Mouse (Mus musculus): Measurements from ENCODE around the gene Lrpprc. TPM values are rescaled to one million over a fixed set of nuclear protein-coding genes. Genes with fewer than 3 reads are reported as not detected.

The Lrpprc gene
- polyA plus RNA-seq, 1 experiment from 2014 or later, result 56.7 TPM

DNA sequence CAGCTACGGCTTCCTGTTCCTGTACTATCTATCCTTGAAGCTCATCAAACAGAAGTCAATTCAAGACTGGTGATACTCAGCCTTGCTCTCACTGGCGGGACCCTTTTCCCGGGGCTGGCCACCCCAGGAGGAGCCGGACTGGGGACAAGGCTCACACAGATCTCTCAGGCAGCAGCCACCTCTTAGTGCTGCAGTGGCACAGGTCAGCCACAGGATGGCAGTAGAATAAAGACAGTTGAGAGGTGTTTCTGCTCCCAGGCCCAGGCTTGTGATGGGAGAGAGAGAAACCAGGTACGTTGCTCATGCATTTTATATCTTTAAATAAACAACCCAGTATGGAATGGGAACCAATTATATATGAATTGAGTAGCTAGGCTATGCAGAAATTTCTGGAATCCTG lies 91.9 kb downstream of the Lrpprc start:
- Histone ChIP-seq H3K9me3 (no peaks in the 10 kb centered on the region), H3K27me3 (replicated peaks; ENCODE audit: low read depth, poor library complexity, severe bottlenecking) (peaks cover 8% of the 10 kb centered on the region; the same call in 1 of the 2 replicates), H3K4me1 (peaks cover 37% of the 10 kb centered on the region), H3K36me3 (replicated peaks) (peaks cover 2% of the 10 kb centered on the region; the same call in 1 of the 2 replicates), H3K4me3 (no peak overlapping the region), H3K27ac (replicated peaks) (no peak overlapping the region)
- WGBS, result 28% methylated on average over 5 of the region's 5 CpGs
- DNase-seq (ENCODE audit: low spot score), result peak; percentile 72

DNA sequence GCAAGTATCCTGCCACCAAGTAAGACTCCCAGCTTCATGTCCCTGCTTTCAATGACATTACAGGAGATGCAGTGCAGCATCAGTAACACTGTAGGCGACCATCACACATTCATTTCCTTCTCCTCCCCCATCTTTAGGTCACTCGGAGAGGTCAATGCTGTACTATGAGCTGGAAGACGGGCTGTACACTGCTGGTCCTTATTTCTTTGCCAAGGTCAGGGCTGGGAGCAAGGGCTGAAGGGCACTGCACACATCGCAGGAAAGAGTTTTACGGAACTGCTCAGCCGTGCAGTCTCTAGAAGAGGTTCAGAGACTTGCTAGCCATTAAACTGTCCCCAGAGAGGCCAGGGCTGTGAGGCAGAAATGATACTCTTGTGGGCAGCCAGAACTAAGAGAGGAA lies 94.1 kb downstream of the Lrpprc start:
- Histone ChIP-seq H3K27me3 (replicated peaks; ENCODE audit: low read depth, poor library complexity, severe bottlenecking) (peaks cover 8% of the 10 kb centered on the region; the same call in 1 of the 2 replicates), H3K4me1 (peaks cover 25% of the 10 kb centered on the region), H3K9me3 (no peaks in the 10 kb centered on the region), H3K36me3 (replicated peaks) (no peaks in the 10 kb centered on the region), H3K27ac (replicated peaks) (no peak overlapping the region), H3K4me3 (no peak overlapping the region)
- WGBS, result 61% methylated on average over 6 of the region's 6 CpGs
- DNase-seq (ENCODE audit: low spot score), result no peak

DNA sequence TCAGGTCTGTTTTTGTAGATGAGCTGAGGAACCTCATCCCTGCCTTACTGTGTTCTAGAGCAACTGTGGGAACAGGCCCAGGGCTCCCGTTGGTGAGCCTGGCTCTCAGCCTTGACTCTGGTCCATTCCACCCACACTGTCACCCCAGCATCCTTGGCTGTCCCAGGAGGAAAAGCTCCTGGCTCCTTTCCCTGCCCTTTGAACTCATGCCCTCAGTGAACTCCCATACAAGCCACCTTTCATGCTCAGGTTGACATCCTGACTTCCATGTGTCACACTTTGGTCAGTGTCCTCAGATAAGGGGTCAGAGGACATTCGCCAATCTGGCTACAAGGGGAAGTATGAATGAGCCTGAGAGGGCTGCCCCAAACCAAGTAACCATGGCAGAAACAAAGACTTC lies 96.8 kb downstream of the Lrpprc start:
- Histone ChIP-seq H3K27ac (replicated peaks) (no peak overlapping the region), H3K27me3 (replicated peaks; ENCODE audit: low read depth, poor library complexity, severe bottlenecking) (peaks cover 8% of the 10 kb centered on the region; the same call in 1 of the 2 replicates), H3K9me3 (no peaks in the 10 kb centered on the region), H3K4me3 (no peak overlapping the region), H3K4me1 (peaks cover 27% of the 10 kb centered on the region), H3K36me3 (replicated peaks) (no peaks in the 10 kb centered on the region)
- no peak for DNase-seq (ENCODE audit: low spot score)
- 77% methylated on average over 2 of the region's 2 CpGs for WGBS

DNA sequence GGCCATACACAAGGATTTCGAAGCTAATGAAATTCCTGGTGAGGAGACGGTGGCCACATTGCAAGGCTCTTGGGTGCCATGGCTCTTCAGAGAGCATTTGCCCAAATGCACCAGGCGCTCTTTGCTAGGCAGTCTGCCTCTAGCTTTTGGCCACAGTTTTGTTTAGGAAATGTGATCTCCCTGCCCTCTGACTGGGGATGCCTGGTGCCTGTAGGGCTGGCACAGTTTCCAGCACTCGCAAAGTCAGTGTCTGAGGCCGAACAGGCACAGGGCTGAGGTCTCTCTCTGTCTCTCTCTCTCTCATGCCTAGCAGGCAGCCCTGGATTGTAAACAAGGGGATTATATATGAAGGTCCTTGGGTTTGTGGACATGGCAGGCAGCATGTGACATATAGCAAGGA lies 100.5 kb downstream of the Lrpprc start:
- H3K9me3 ChIP-seq, result no peaks in the 10 kb centered on the region
- DNase-seq (ENCODE audit: low spot score), result no peak
- H3K27ac ChIP-seq (replicated peaks), result peak overlapping the region; percentile 49; the same call in 1 of the 2 replicates
- 0 out of 2 replicates have a peak, but pooled peaks cover 1% of the 10 kb centered on the region for H3K27me3 ChIP-seq (replicated peaks; ENCODE audit: low read depth, poor library complexity, severe bottlenecking)
- H3K4me1 ChIP-seq, result peaks cover 30% of the 10 kb centered on the region
- H3K36me3 ChIP-seq (replicated peaks), result no peaks in the 10 kb centered on the region
- 70% methylated on average over 5 of the region's 5 CpGs for WGBS
- H3K4me3 ChIP-seq, result no peak overlapping the region

DNA sequence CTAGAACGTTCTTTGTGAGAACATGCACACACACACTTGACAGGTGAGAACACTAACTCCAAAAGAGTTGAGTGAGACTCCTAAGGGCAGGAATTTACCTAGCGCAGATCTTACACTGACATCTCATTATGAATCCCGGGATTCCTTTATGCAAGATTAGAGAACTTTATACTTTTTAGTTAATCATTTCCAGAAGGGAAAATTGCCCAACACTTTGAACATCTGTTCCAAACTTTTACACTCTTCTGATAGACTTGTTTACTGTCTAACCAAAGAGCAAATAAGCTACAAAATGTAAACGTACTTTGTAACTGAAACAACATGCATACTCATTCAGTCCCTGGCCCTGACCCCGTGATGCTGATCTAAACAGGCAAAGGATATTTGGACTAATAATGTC lies 101.3 kb downstream of the Lrpprc start:
- Histone ChIP-seq H3K9me3 (no peaks in the 10 kb centered on the region), H3K27ac (replicated peaks) (no peak overlapping the region), H3K36me3 (replicated peaks) (no peaks in the 10 kb centered on the region), H3K4me1 (peaks cover 38% of the 10 kb centered on the region), H3K4me3 (no peak overlapping the region), H3K27me3 (replicated peaks; ENCODE audit: low read depth, poor library complexity, severe bottlenecking) (no peaks in the 10 kb centered on the region)
- WGBS, result 76% methylated on average over 5 of the region's 5 CpGs
- DNase-seq (ENCODE audit: low spot score), result no peak

DNA sequence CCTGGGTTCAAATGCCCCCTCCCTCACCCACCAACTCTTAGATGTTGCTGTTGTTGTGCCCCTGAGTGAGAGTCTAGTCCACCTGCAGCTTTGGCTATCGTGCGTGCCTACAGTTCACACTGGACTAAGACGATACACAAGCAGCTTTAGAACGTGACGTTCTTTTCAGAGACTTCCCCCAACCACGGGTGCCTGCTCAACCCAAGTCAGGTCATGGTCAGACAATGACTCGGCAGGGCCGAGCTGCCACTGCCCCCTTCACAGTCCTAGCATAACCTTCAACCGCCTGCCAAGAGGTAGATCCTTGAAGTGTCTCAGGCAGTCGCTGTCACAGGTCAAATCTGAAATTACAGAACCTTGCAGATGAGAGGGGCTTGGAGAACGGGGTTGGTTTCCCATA lies 101.8 kb downstream of the Lrpprc start:
- Histone ChIP-seq H3K27ac (replicated peaks) (peak overlapping the region; percentile 72; the same call in 1 of the 2 replicates), H3K9me3 (no peaks in the 10 kb centered on the region), H3K27me3 (replicated peaks; ENCODE audit: low read depth, poor library complexity, severe bottlenecking) (no peaks in the 10 kb centered on the region), H3K4me3 (no peak overlapping the region), H3K4me1 (peaks cover 43% of the 10 kb centered on the region), H3K36me3 (replicated peaks) (no peaks in the 10 kb centered on the region)
- no peak for DNase-seq (ENCODE audit: low spot score)
- WGBS, result 89% methylated on average over 11 of the region's 11 CpGs

DNA sequence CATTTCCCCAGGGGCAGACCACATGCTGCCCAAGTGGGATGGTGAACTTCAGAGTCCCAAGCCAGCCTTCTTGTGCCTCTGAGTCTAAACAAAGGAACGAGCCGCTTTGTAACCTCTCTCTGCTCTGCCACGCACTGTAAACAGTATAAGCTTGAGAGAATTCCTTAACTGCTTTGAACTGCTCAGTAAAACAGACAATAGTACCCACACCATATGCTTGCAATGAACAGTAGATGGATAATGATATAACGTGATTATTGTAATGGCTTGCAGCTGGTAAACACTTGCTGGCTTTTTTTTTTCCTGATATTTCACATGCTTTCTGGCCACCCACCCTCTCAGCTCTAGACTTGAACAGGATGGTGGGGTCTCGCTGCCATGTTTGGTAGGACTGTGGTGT lies 102.6 kb downstream of the Lrpprc start:
- Histone ChIP-seq H3K9me3 (no peaks in the 10 kb centered on the region), H3K27ac (replicated peaks) (peak overlapping the region; percentile 72), H3K27me3 (replicated peaks; ENCODE audit: low read depth, poor library complexity, severe bottlenecking) (no peaks in the 10 kb centered on the region), H3K4me1 (peaks cover 48% of the 10 kb centered on the region), H3K36me3 (replicated peaks) (no peaks in the 10 kb centered on the region), H3K4me3 (no peak overlapping the region)
- 57% methylated on average over 5 of the region's 5 CpGs for WGBS
- no peak for DNase-seq (ENCODE audit: low spot score)

DNA sequence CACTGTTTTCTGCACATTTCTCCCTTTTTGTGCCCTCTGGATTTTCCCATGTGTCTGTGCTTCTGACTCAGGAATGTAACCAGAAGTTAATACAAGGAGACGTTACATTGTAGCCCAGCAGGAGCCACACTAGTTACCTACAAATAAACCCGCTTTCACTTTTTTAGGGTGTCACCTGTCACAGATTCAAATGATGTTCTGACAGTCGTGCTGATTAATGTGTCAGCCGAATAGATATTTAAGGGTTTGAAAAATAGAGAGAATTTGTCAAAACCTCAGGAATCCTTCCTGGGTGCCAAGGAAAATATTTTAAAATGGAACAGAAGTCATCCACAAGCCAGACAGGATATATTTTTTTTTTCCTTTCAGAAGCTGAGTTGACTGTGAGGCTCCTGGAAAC lies 105.3 kb downstream of the Lrpprc start:
- H3K9me3 ChIP-seq, result no peaks in the 10 kb centered on the region
- H3K4me1 ChIP-seq, result peaks cover 42% of the 10 kb centered on the region
- H3K36me3 ChIP-seq (replicated peaks), result no peaks in the 10 kb centered on the region
- DNase-seq (ENCODE audit: low spot score), result no peak
- H3K27ac ChIP-seq (replicated peaks), result 0 out of 2 replicates have a peak overlapping the region, but pooled peaks have one; percentile 15
- WGBS, result 82% methylated on average over 4 of the region's 4 CpGs
- no peaks in the 10 kb centered on the region for H3K27me3 ChIP-seq (replicated peaks; ENCODE audit: low read depth, poor library complexity, severe bottlenecking)
- H3K4me3 ChIP-seq, result no peak overlapping the region

DNA sequence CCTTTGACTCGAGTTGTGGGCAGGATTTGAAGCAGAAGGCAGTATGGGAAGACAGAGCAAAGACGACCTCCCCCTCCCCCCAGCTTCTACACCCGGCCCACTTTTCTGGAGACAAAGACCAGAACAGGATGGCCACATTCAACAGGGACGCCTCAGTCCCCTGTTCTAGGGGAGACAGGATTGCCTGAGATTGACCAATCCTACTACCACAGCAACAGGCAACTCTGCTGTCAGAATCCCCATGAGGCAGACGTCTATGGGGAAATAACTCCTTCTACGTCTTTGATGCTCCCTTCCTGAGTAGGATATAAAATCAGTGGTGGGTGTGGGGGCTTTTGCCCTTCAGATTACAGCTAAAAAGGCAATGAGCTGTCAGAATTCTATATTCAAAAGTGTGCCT lies 106.3 kb downstream of the Lrpprc start:
- Histone ChIP-seq H3K9me3 (no peaks in the 10 kb centered on the region), H3K4me1 (peaks cover 34% of the 10 kb centered on the region), H3K4me3 (no peak overlapping the region), H3K27ac (replicated peaks) (peak overlapping the region; percentile 11; the same call in 1 of the 2 replicates), H3K27me3 (replicated peaks; ENCODE audit: low read depth, poor library complexity, severe bottlenecking) (no peaks in the 10 kb centered on the region), H3K36me3 (replicated peaks) (no peaks in the 10 kb centered on the region)
- DNase-seq (ENCODE audit: low spot score), result no peak
- 57% methylated on average over 6 of the region's 6 CpGs for WGBS

DNA sequence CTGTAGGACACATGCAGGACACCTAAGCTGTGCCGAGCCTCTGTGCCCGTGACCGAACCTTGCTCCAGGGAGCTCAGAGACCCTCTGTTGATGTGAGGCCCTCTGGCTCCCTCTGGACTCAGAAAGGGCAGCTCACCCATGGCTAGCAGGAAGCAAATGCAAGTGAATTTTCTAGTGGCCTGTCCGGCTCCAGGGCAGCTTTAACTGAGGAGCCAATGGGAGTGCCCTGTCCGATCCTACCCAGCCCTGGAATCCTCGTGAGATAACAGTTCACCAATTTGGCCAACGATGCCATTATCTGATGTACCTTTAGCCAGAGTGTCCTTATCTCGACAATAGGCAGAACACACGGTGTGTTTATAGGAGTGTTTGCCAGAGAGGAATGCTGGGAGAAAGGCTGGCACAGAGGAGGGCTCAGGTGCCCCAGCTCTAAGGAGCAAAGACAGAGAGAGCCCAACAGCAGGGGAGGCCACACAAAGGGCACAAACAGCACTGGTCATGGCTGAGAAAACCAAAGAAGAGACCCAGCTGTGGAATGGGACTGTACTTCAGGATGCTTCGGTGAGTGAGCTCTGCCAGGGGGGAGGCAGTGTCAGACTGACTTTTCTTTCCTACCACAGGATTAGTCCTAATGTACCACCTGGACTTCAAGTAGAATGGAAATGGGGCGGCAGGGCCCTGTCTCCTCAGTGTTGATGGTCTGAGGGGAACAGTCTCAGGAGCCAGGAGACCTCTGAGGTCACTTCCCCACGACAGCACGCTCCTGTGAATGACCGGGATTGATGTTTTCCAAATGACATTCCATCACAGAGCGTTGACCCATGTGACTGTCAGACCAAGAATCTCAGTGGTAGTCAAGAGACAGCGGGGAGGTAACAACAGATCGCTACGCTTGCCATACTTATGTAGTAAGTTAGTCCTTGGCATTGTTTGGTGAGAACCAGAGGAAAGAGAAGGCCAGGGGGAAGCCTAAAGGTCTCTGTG lies 107.6 kb downstream of the Lrpprc start, which contains the start of gene Abcg5:
Gene Abcg5, minus strand, starts transcription at position 278 of the 984 bp plus-strand sequence.
- Histone ChIP-seq H3K27me3 (replicated peaks; ENCODE audit: low read depth, poor library complexity, severe bottlenecking) (no peaks in the 10 kb centered on the region), H3K27ac (replicated peaks) (no peak within 1 kb of the TSS), H3K4me3 (no peak within 1 kb of the TSS), H3K36me3 (replicated peaks) (no peaks in the 10 kb centered on the region), H3K4me1 (peaks cover 28% of the 10 kb centered on the region), H3K9me3 (no peaks in the 10 kb centered on the region)
- DNase-seq (ENCODE audit: low spot score), result no peak
- WGBS, result 76% methylated on average over 18 of the region's 18 CpGs

DNA sequence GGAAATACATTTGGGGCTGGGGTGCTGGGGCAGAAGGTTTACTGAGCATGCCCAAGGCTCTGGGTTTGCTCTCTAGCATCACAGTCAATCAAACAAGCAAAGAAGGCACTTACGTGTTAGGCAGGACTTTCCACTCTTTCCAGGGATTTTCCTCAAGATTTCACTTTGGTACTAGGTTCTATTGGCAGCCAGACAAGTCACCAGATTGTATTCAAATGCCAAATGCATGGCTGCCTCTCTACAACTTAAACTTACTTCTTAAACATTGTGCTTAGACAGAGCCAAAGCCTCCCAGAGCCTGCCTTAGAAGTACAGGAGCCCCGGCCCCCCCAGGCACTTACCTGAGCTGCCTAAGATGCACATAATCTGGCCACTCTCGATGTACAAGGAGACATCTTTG lies 108.9 kb downstream of the Lrpprc start:
- 78% methylated on average over 3 of the region's 3 CpGs for WGBS

DNA sequence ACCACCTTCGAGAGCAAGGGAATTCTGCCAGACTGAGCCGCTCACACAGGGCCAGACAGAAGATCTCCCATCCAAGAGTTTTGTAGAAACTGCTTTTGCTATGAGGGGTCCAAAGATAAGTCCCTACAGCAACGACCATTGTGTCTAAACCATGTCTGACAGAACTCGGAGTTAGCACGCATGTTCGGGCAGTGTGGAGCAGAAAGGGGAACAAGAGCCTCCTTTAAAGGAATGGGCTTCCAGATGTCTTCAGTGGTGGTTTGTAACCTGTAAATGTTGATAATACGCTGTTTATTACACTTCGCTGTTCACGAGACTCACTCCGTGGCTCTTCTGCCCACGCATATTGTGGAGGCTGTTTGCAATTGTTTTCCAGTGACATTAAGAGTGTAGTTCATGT lies 113.0 kb downstream of the Lrpprc start:
- Histone ChIP-seq H3K4me3 (no peak overlapping the region), H3K27ac (replicated peaks) (no peak overlapping the region), H3K27me3 (replicated peaks; ENCODE audit: low read depth, poor library complexity, severe bottlenecking) (peaks cover 24% of the 10 kb centered on the region), H3K36me3 (replicated peaks) (no peaks in the 10 kb centered on the region), H3K9me3 (no peaks in the 10 kb centered on the region), H3K4me1 (peaks cover 36% of the 10 kb centered on the region)
- DNase-seq (ENCODE audit: low spot score), result no peak
- WGBS, result 93% methylated on average over 11 of the region's 11 CpGs

More for the DNA sequence above, 108.9 kb downstream of the Lrpprc start:
- H3K27me3 ChIP-seq (replicated peaks; ENCODE audit: low read depth, poor library complexity, severe bottlenecking), result 0 out of 2 replicates have a peak, but pooled peaks cover 3% of the 10 kb centered on the region
- no peak for DNase-seq (ENCODE audit: low spot score)
- no peaks in the 10 kb centered on the region for H3K36me3 ChIP-seq (replicated peaks)
- H3K9me3 ChIP-seq, result no peaks in the 10 kb centered on the region
- peaks cover 24% of the 10 kb centered on the region for H3K4me1 ChIP-seq
- H3K27ac ChIP-seq (replicated peaks), result no peak overlapping the region
- no peak overlapping the region for H3K4me3 ChIP-seq

DNA sequence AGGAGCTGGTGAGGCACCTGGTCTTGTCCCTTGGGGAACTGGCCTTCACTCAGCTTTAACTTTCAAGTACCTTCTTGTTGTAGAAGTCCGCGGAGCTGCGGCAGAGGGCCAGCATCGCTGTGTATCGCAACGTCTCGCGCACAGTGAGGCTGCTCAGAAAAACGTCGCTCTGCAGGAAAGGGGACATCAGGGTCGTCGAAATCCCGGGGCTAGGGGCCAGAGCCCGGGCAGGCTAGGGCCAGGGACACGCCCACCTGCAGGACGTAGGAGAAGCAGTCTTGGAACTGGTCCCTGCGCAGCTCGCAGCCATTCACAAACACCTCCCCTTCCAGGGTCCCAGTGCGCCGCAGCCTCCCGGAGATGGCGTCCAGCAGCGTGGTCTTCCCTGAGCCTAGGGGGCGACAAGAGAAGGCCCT lies 114.6 kb downstream of the Lrpprc start, which contains the start of gene Abcg8:
Gene Abcg8, plus strand, starts transcription at position 352 of the 416 bp plus-strand sequence.
- Histone ChIP-seq H3K9me3 (no peaks in the 10 kb centered on the region), H3K4me3 (peak within 1 kb of the TSS; percentile 57), H3K27me3 (replicated peaks; ENCODE audit: low read depth, poor library complexity, severe bottlenecking) (peaks cover 24% of the 10 kb centered on the region), H3K36me3 (replicated peaks) (no peaks in the 10 kb centered on the region), H3K27ac (replicated peaks) (peak within 1 kb of the TSS; percentile 72), H3K4me1 (peaks cover 41% of the 10 kb centered on the region)
- 1% methylated on average over 24 of the region's 24 CpGs for WGBS
- DNase-seq (ENCODE audit: low spot score), result peak; percentile 66

All from embryonic facial prominence, embryonic 10.5 days (tissue).